Mouse (Mus musculus): ENCODE results near the gene Ndufa7.

GRCm38 (mm10) chr17:33804205-33804604, 20.2 kb upstream of the Ndufa7 start:
- TF ChIP-seq POLR2A (IDR thresholded peaks at IDR 0.05; ENCODE audit: extremely low read depth, insufficient read depth, low read length) = no peak
- no peak for TF ChIP-seq CTCF (IDR thresholded peaks at IDR 0.05; ENCODE audit: extremely low read depth, insufficient read depth, low read length)

Measured in cortical plate, adult 2 months (tissue).